21 mouse cellular contexts compared by ENCODE assay signal in genomic region chr5:45923907-45924594, GRCm38 (mm10).
DNase-seq lines count a peak whose midpoint lies in the region; ATAC-seq and TF ChIP-seq lines count a peak whose summit lies in the region.
"Had no signal": no experiment of that assay in that cellular context is flagged by ENCODE, and none has a peak within 500 bp of the region (broad histone marks: within the 10 kb centered on the region; RNA-seq: fewer than 3 reads in every experiment).

No protein-coding gene starts in this region.

- no peaks in the 10 kb centered on the region for H3K36me3 ChIP-seq in liver, embryonic 13.5 days
- H3K36me3 ChIP-seq in liver, embryonic 12.5 days, result no peaks in the 10 kb centered on the region
- no peaks in the 10 kb centered on the region for H3K36me3 ChIP-seq in intestine, postnatal 0 days (ENCODE audit: control insufficient read depth, insufficient read depth)
- H3K36me3 ChIP-seq in stomach, embryonic 15.5 days, result no peaks in the 10 kb centered on the region
- no peaks in the 10 kb centered on the region for H3K36me3 ChIP-seq in hindbrain, embryonic 12.5 days
- H3K36me3 ChIP-seq in thymus, adult 2 months (ENCODE audit: control insufficient read depth, insufficient read depth, low read length), result no peaks in the 10 kb centered on the region
- H3K36me3 ChIP-seq: forebrain, embryonic 10.5 days; G1E; hindbrain, embryonic 13.5 days; limb, embryonic 13.5 days; lung, embryonic 15.5 days; midbrain, embryonic 12.5 days had no signal

- H3K9me3 ChIP-seq in liver, embryonic 13.5 days (replicated peaks), result no peaks in the 10 kb centered on the region
- H3K9me3 ChIP-seq in liver, embryonic 12.5 days (replicated peaks), result no peaks in the 10 kb centered on the region
- no peaks in the 10 kb centered on the region for H3K9me3 ChIP-seq in intestine, postnatal 0 days (ENCODE audit: control insufficient read depth)
- H3K9me3 ChIP-seq in stomach, embryonic 15.5 days, result no peaks in the 10 kb centered on the region
- H3K9me3 ChIP-seq in hindbrain, embryonic 12.5 days (replicated peaks), result no peaks in the 10 kb centered on the region
- H3K9me3 ChIP-seq: forebrain, embryonic 10.5 days; G1E; hindbrain, embryonic 13.5 days; limb, embryonic 13.5 days; lung, embryonic 15.5 days; midbrain, embryonic 12.5 days had no signal

- 71% methylated on average over 3 of the region's 3 CpGs for WGBS in liver, embryonic 13.5 days (ENCODE audit: insufficient replicate concordance)
- 67% methylated on average over 3 of the region's 3 CpGs for WGBS in liver, embryonic 12.5 days (ENCODE audit: insufficient replicate concordance)
- 46% methylated on average over 3 of the region's 3 CpGs for WGBS in intestine, postnatal 0 days
- 84% methylated on average over 3 of the region's 3 CpGs for WGBS in stomach, embryonic 15.5 days
- 90% methylated on average over 3 of the region's 3 CpGs for WGBS in hindbrain, embryonic 12.5 days
- WGBS in thymus, adult 2 months, result 92% methylated on average over 3 of the region's 3 CpGs

- H3K27ac ChIP-seq in liver, embryonic 13.5 days, result no peak overlapping the region
- no peak overlapping the region for H3K27ac ChIP-seq in liver, embryonic 12.5 days
- no peak overlapping the region for H3K27ac ChIP-seq in intestine, postnatal 0 days (ENCODE audit: low read depth, low read length)
- H3K27ac ChIP-seq in stomach, embryonic 15.5 days, result no peak overlapping the region
- H3K27ac ChIP-seq in hindbrain, embryonic 12.5 days, result no peak overlapping the region
- no peak overlapping the region for H3K27ac ChIP-seq in thymus, adult 2 months (ENCODE audit: control insufficient read depth, insufficient read depth, low read length)
- H3K27ac ChIP-seq: forebrain, embryonic 10.5 days; gastrocnemius, adult 2 months; hindbrain, embryonic 13.5 days; limb, embryonic 13.5 days; lung, embryonic 15.5 days; macrophage; midbrain, embryonic 12.5 days had no signal

- 0 out of 2 replicates have a peak, but pooled peaks have one; percentile 29 for ATAC-seq in liver, embryonic 13.5 days (ENCODE audit: low read depth)
- ATAC-seq in liver, embryonic 12.5 days, result no peak
- ATAC-seq in intestine, postnatal 0 days, result peak; percentile 71
- peak; percentile 47; the same call in 1 of the 2 replicates for ATAC-seq in stomach, embryonic 15.5 days (ENCODE audit: insufficient read depth, low FRiP score, low read depth)
- ATAC-seq in hindbrain, embryonic 12.5 days (ENCODE audit: low FRiP score), result no peak
- no peak for ATAC-seq in cerebellum, adult (ENCODE audit: insufficient number of reproducible peaks, low FRiP score, low TSS enrichment)

- TF ChIP-seq POLR2A in thymus, adult 2 months (IDR thresholded peaks at IDR 0.05; ENCODE audit: control insufficient read depth, extremely low read depth, insufficient read depth, low read length, poor library complexity), result no peak

- H3K4me2 ChIP-seq in liver, embryonic 13.5 days, result no peak overlapping the region
- no peak overlapping the region for H3K4me2 ChIP-seq in liver, embryonic 12.5 days
- no peak overlapping the region for H3K4me2 ChIP-seq in intestine, postnatal 0 days (replicated peaks; ENCODE audit: low read depth)
- H3K4me2 ChIP-seq in stomach, embryonic 15.5 days, result no peak overlapping the region
- no peak overlapping the region for H3K4me2 ChIP-seq in hindbrain, embryonic 12.5 days (replicated peaks)
- H3K4me2 ChIP-seq: heart, embryonic 11.5 days; hindbrain, embryonic 13.5 days; limb, embryonic 13.5 days; lung, embryonic 15.5 days; midbrain, embryonic 12.5 days had no signal

- H3K4me3 ChIP-seq in liver, embryonic 13.5 days (replicated peaks), result no peak overlapping the region
- H3K4me3 ChIP-seq in liver, embryonic 12.5 days, result no peak overlapping the region
- no peak overlapping the region for H3K4me3 ChIP-seq in intestine, postnatal 0 days (ENCODE audit: low read depth, low read length)
- H3K4me3 ChIP-seq in stomach, embryonic 15.5 days (replicated peaks), result no peak overlapping the region
- no peak overlapping the region for H3K4me3 ChIP-seq in hindbrain, embryonic 12.5 days
- H3K4me3 ChIP-seq in thymus, adult 2 months (ENCODE audit: control insufficient read depth, insufficient read depth, low read length), result no peak overlapping the region
- H3K4me3 ChIP-seq: forebrain, embryonic 10.5 days; gastrocnemius, adult 2 months; hindbrain, embryonic 13.5 days; limb, embryonic 13.5 days; lung, embryonic 15.5 days; midbrain, embryonic 12.5 days had no signal

- TF ChIP-seq CTCF in intestine, postnatal 0 days (IDR thresholded peaks at IDR 0.05; ENCODE audit: low read depth), result no peak
- TF ChIP-seq CTCF in thymus, adult 2 months (IDR thresholded peaks at IDR 0.05; ENCODE audit: borderline replicate concordance, control insufficient read depth, extremely low read depth, insufficient read depth, low read length, poor library complexity), result no peak

- no peak for DNase-seq in liver, embryonic 13.5 days
- DNase-seq in c-Kit-positive CD71-positive TER-119-negative erythroid progenitor cells, embryonic 14.5 days (ENCODE audit: low read depth), result peak; percentile 37
- DNase-seq in thymus, adult 2 months, result no peak
- DNase-seq: embryo, embryonic 11 days; gastrocnemius, adult 2 months; heart, postnatal 10 days; kidney, adult 11 months; thymus, postnatal 25 days had no signal

- no peaks in the 10 kb centered on the region for H3K4me1 ChIP-seq in liver, embryonic 13.5 days (replicated peaks)
- H3K4me1 ChIP-seq in liver, embryonic 12.5 days, result no peaks in the 10 kb centered on the region
- H3K4me1 ChIP-seq in intestine, postnatal 0 days (replicated peaks; ENCODE audit: control insufficient read depth, insufficient read depth, low read length), result no peaks in the 10 kb centered on the region
- no peaks in the 10 kb centered on the region for H3K4me1 ChIP-seq in stomach, embryonic 15.5 days
- no peaks in the 10 kb centered on the region for H3K4me1 ChIP-seq in hindbrain, embryonic 12.5 days
- no peaks in the 10 kb centered on the region for H3K4me1 ChIP-seq in thymus, adult 2 months (replicated peaks; ENCODE audit: control insufficient read depth, insufficient read depth, low read length)
- H3K4me1 ChIP-seq: forebrain, embryonic 10.5 days; hindbrain, embryonic 13.5 days; limb, embryonic 13.5 days; lung, embryonic 15.5 days; midbrain, embryonic 12.5 days had no signal

- H3K27me3 ChIP-seq in liver, embryonic 13.5 days, result no peaks in the 10 kb centered on the region
- no peaks in the 10 kb centered on the region for H3K27me3 ChIP-seq in liver, embryonic 12.5 days (replicated peaks)
- H3K27me3 ChIP-seq in intestine, postnatal 0 days (replicated peaks; ENCODE audit: control insufficient read depth, insufficient read depth, low read length), result no peaks in the 10 kb centered on the region
- H3K27me3 ChIP-seq in stomach, embryonic 15.5 days (replicated peaks), result no peaks in the 10 kb centered on the region
- no peaks in the 10 kb centered on the region for H3K27me3 ChIP-seq in hindbrain, embryonic 12.5 days
- no peaks in the 10 kb centered on the region for H3K27me3 ChIP-seq in thymus, adult 2 months (ENCODE audit: control insufficient read depth, insufficient read depth, low read length)
- H3K27me3 ChIP-seq: hindbrain, embryonic 13.5 days; limb, embryonic 13.5 days; lung, embryonic 15.5 days; midbrain, embryonic 12.5 days had no signal

- no peak overlapping the region for H3K9ac ChIP-seq in liver, embryonic 13.5 days
- no peak overlapping the region for H3K9ac ChIP-seq in liver, embryonic 12.5 days
- no peak overlapping the region for H3K9ac ChIP-seq in intestine, postnatal 0 days (ENCODE audit: low read depth, low read length)
- no peak overlapping the region for H3K9ac ChIP-seq in stomach, embryonic 15.5 days
- H3K9ac ChIP-seq in hindbrain, embryonic 12.5 days, result no peak overlapping the region
- H3K9ac ChIP-seq: hindbrain, embryonic 13.5 days; limb, embryonic 13.5 days; lung, embryonic 15.5 days; midbrain, embryonic 12.5 days had no signal

Comparison
In these comparisons a context has a peak if more than half of its experiments do, and no peak if none do; other contexts are left out.
1. ATAC-seq: peak in liver, embryonic 13.5 days (single experiment), intestine, postnatal 0 days (single experiment) and stomach, embryonic 15.5 days (single experiment); none in liver, embryonic 12.5 days (single experiment), hindbrain, embryonic 12.5 days (single experiment) and cerebellum, adult (single experiment).